Mouse (Mus musculus): ENCODE measurements around the gene Naaladl1. TPM values are rescaled to one million over a fixed set of nuclear protein-coding genes. Genes with fewer than 3 reads are reported as not detected.

The Naaladl1 gene
- total RNA-seq, 2 experiments from 2014 or later: 0.73 to 1.1 TPM

DNA sequence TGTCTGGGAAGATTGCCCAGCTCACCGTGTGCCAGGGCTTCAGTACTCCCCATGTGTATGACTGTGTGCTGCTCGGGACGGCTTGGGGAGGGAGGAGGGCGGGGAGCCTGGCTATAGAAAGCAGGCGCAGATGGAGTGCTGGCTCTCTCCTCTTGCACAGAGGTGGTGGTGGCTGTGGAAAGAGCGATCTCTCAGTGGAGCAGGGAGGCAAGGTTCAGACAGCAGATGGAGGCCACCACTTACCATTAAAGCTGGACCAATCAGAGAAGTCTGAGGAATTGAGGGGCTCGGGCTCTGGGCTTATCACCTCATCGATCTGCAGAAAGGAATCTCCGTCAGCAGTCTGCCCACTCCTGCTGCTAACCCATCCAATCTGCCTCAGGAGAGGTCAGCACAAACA lies 23.4 kb upstream of the Naaladl1 start, which contains the start of gene Gm28374:
Gm28374 (minus strand) TSS at position 101 of the 400 bp plus-strand sequence.
- DNase-seq (ENCODE audit: low spot score in 2 of 2): no peak

DNA sequence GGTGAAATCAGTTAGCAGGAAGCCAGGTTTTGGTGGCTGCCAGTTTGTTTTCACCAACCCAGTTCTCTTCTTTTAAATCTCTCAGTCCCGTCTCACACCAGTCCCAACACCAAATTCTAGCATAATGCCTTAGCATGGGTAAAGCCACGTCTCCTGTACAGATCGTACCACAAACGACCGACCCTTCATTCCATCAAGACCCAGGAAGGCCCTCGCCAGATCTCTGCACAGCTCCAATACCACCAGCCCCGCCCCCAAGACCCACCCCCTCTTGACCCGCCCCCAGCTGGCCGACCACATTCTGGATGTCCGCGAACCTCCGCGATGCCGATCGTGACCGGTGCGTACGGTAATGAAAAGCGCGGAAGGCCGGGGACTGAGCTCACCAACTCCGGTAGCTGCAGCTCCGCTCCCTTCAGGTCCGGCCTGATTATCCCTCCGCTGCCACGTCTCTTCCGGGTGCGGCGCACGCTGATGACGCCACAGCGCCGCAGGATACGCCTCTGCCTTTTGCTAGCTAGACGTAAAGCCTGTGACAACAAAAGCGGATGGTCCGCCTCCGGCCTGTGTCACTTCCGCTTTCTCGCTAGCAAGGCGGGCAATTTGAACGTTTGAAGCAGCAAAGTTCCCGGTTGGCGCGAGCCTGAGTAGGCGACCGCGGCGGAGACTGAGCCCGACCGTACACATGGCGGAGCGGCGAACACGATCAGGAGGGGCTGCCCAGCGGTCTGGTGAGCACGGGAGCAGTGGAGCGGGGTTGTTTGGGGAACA lies 20.9 kb upstream of the Naaladl1 start, which contains the start of the genes Zfpl1 and Cdca5:
Zfpl1 (minus strand) TSS at position 479 of the 771 bp plus-strand sequence.
Cdca5 (plus strand) TSS at position 506 of the 771 bp plus-strand sequence.
- peak; percentile 83 to 89 for DNase-seq (ENCODE audit: low spot score in 2 of 2)

DNA sequence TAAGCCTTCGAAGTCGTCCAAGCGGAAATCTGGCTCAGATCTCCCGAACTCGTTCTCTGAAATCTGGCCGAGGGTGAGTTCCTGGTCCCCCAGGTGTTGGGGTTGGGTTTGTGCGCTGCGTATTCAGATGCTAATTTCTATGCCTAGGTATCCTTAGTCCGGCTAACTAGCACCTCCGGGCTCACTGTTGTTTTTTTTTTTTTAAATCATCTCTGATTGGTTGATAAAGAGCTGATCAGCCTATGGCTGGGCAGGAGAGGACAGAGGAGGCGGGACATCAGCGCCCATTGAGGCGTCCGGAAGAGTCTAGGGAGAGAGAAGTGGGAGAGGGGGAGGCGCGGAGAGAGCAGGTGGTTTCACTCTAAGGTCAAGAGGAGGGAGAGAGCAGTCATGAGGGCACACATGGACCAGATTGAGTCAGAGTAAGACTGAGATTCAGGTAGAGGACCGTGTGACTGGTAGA lies 20.1 kb upstream of the Naaladl1 start:
- peak in 1 of 2 experiments; percentile 32 for DNase-seq (ENCODE audit: low spot score in 2 of 2)

DNA sequence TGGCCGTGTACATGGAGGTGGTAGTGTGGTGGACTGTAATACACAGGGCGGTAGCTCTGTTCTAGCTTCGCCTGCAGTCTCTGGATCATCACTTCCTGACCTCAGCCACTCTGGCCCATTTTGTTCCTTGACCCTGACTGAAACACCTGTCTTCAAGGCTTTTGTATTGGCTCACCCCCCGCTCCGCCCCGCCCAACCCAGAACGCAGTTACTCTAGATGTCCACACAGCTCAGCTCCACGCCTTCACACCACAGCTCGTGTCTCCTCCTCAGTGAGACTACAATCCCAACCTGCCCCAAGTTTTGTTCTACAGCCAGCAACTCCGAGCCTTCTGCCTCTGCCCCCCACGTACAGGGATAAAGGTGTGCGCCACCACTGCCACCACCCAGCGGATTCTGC lies 16.7 kb upstream of the Naaladl1 start:
- no peak for DNase-seq (ENCODE audit: low spot score in 2 of 2)

DNA sequence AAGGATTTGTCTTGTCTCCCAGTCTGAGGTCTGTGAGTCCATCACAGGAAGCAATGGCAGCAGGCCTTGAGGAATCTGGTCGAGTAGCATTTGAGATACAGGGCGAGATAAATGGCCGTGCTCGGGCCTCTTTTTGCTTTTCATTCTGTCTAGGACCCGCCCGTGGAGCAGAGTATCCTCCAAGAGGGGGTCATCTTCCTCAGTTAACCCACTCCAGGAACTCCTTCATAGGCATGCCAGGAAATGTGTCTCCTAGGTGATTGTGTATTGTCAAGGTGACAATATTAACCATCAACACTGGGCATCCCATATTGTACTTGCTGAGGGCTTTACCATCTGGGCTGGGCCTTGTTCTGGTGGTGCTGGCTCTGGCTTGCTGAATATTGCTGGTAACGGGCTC lies 11.5 kb upstream of the Naaladl1 start, which contains the start of gene AC131692.1:
AC131692.1 (plus strand) TSS at position 301 of the 400 bp plus-strand sequence.
- no peak for DNase-seq (ENCODE audit: low spot score in 2 of 2)

DNA sequence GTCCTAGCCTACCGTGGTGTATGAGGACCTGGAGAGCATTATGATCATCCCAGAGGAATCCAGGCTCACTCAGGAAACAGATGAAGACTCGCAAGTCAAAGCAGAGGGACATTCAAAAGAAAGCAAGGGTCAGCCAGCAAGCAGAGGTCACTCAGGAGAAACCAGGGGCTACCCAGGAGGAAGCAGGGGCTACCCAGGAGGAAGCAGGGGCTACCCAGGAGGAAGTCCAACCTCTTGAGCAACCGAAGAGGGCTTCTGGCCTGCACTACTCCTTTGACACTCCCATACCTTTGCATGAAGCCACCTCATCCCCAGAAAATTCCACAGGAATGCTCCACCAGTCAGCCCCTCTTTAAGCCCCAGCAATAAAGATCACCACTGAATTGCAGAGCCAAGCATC lies 7.7 kb upstream of the Naaladl1 start:
- no peak for DNase-seq (ENCODE audit: low spot score in 2 of 2)

DNA sequence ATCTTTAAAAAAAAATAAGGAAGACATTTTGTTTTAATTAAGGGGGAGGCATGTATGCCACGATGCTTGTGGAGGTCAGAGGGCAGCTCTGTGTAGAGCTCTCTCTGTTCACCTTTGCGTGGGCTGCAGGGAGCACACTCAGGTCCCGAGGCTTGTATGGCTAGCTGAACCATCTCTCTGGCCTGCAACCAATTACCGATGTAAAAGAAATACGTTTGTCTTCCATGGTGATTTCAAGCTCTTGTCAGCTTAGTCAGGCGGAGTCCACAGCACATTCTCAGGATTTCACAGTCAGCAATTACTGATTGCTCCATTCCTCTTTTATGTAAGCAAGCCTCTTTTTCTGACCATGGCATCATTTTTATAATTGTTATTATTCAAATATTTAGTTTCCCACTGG lies 4.4 kb upstream of the Naaladl1 start:
- DNase-seq (ENCODE audit: low spot score in 2 of 2): no peak

DNA sequence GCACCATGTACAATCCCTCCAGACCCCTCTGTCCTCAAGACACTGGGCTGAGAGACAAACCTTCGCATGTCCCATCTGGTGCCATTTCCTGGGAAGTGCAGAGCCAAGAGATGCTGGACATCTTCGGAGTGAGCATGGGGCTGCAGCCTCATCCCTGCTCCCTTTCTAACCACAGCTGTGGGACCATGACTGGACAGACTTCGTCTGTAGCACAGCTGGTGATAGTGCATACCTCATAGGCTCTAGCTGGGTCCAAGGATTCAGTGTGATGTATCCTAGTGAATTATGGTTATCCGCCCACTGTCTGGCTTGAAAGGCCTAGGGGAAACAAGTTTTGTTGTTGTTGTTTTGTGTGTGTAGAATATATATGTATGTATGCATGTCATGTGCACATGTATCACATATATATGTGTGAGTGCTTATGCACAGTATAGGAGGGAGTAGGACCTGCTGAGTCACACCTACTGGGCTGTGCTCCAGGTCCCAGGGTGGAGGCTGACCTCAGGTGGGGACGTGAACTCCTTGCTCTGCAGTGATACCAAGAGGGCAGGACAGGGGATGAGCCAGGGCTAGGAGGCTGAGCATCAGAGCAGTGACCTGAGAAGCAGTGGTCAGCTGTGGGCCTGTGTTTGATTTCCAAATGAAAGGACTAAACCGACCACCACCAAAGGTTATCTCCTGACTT lies 3.3 kb upstream of the Naaladl1 start:
- DNase-seq (ENCODE audit: low spot score in 2 of 2): no peak

DNA sequence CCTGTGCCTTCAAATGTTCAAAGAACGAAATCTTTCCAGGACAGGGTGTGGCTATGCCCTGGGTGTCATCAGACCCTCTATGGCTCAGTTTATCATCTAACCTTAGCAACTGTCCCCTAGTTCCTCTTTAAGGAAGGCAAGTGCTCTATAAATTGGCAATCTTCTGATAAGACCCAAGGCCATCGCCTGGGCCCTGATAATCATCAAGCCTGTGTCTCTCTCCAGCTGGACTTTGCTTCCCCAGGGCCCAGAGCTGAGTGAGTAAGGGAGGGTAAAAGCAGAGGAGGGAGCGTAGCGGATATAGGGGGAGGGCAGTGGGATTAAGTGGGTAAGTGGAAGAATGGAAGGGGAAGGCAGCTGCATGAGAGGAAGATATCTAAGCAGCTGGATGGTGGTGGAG lies 1.1 kb upstream of the Naaladl1 start:
- no peak for DNase-seq (ENCODE audit: low spot score in 2 of 2)

DNA sequence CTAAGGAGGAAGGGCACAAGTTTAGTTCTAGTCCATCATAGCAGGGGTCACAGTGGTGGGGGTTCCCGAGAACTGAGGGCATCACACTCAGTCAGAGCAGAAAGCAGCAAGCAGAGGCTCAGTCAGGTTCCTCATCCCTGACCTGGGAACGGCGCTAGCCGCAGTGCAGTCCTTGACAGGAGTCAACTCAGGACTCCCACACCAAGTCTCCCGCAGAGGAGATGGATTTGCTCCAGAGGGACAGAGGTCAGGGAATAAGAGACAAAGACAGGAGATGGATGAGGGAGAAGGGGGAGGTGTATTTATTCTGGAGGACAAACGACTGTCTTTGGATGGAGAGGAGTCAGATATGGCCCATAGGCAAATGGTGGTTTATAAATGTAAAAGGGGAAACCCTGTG lies 7.5 kb downstream of the Naaladl1 start:
- DNase-seq (ENCODE audit: low spot score in 2 of 2): no peak

DNA sequence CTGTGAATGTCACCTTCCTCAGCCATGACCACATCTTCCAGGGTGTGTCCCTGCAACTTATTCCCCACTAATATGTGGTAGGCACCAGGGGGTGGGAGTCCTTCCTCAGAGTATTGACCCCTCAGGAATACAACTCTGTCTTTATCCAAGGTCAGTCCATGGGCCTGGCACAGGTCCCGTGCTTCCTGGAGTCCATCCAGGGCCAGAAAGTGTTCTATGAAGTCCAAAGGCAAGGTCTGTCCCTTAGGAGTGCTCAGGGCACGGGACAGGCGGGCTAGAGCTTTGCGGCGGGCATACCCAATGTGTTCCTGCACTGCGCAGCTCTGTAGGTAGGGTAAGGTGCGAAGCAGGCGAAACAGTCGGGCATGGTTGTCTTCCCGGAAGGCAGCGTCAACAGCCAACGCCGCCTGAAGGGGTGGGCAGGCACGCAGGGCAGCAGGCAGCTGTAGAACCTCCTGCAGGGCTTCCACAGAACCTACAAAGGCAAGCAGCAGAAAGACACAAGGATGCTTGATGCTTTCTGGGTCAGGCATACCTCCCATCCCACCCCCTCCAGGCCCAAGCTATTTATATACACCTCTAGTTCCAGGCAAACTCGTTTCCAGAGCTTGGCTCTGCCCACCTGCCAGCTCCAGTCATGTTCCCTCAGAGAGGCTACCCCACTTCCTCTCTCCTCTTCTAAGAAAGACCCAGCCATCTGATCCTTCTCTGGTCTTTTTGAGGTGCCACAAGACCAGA lies 10.7 kb downstream of the Naaladl1 start:
- no peak for DNase-seq (ENCODE audit: low spot score in 2 of 2)

DNA sequence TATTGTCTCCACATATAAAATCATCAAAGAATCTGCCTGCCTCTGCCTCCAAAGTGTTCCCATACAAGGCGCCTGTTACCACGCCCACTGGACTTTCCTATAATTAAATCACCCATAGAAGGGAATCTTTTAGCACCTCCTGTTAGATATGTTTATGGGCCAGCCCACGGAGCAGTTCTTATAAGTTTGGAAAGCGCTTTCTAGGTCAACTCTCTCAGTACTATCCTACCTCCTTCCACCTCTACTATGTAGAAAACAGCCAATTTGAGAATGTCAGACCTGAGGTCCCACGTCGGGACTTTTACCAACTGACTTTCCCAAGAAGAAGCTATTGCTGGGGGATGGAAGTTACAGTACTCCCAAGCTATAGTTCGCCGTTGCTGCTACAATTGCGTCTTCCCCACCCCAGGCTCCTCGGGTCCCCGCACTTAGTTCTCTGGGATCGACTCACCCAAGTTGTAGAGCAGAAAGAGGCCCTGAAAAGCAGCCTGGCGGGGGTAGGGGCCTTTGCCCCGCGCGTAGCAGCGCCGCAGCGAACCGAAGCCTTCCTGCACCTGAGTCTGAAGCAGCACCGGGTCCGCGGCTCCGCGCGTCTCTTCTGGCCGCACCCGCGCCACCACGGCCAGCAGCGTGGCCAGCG lies 11.9 kb downstream of the Naaladl1 start:
- DNase-seq (ENCODE audit: low spot score in 2 of 2): no peak

DNA sequence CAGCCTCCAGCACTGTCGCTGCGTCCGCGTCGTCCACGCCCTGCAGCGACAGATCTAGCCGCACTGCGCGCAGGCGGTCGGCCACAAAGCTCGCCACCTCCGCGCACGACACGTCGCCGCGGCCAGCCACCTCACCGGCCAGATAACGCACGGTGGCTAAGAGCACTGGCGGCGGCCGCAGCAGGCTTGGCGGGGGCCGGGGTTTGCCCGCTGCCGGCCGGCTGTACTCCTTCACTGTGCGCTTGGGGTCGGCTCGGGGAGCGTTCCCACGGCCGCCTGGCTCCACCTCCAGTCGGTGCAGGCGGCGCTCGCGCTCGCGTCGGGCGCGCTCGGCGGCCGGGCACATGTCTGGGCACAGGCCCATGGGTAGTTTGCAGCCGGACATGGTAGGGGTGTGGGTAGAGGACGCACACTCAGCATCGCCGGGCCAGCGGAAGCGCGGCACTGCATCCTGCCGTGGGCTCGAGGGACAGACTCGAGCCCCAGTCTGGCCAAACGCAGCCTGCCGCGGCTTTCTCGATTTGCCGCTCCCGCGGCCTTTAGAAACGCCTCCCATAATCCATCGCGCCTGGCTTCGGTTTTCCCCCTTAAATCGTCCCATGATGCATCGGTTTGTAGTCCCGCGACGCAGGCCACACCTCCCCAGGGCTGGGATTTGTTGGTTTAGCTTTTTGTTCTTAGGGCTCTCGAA lies 12.5 kb downstream of the Naaladl1 start, which contains the start of gene Sac3d1:
Sac3d1 (minus strand) TSS at position 665 of the 691 bp plus-strand sequence.
- peak; percentile 62 to 72 for DNase-seq (ENCODE audit: low spot score in 2 of 2)

DNA sequence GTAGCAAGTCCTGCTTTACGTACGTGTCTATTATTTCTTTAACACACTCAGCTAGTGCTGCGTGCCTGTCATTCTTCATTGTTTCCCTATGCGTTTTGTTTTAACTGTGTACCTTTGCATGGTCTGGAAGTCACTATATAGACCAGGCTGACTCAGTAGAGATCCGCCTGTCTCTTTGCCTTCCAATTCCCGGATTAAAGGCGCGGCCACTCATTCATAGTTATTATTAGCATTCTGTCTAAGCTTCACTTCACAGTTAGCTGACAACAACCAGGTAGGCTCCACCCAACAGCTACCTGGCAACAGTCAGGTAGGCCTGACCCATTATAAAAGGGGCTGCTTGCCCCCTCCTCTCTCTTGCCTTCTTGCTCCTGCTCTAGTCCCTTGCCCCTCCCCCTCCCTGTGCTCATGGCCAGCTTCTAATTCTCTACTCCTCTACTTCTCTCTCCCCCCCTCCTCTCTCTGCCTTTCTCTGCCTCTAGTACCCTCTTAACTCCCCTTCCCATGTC lies 13.1 kb downstream of the Naaladl1 start:
- DNase-seq (ENCODE audit: low spot score in 2 of 2): no peak

DNA sequence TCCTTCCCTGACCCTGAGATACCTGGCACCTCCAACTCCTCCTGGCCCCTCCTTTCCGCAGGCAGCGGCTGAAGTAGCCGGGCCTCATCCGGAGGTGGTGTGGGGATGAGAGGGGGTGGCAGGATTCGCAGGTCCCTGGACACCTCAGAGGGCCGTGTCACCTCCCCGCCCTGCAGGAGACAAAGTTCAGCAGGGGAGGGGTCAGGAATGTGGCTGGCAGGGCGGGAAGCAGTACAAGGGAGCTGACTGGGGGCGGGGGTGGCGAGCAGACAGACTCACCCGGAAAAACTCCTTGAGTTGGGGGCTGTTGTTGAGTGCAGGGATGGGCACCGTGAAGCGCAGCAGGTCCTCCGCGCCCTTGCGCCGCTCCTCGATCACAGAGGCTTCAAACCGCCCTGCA lies 16.2 kb downstream of the Naaladl1 start:
- DNase-seq (ENCODE audit: low spot score in 2 of 2): no peak

DNA sequence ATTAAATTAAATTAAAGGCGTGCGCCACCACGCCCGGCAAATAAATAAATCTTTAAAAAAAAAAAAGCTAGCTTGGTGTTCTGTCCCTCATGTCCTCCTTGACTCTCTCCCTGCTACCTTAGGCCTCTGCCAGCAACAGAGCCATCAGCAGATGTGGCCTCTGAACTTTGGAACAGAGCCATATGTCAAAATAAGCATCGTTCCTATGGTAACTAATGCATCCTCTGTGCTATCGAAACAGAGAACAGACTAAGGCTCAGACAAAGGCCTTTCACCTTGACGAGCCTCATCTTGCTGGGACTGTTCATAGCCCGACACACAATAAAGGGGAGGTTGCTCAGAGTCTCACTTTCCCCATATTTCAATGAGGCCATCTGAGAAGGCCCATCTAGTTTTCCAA lies 17.7 kb downstream of the Naaladl1 start:
- DNase-seq (ENCODE audit: low spot score in 2 of 2): no peak

DNA sequence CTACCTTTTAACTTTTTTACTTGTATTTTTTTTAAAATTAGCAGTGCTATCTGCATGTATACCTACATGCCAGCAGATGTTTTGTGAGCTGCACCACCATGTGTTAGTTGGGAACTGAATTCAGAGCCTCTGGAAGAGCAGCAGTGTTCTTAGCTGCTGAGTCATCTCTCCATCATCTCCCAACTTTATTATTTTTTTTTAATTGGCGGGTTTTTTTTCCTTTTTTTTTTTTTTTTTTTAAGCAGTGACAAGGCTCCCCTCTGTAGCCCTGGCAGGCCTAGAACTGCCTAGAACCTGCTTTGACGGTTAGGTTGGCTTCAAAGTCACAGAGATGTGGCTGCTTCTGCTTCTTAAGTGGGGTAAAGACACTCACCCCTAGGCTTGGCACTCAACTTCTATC lies 19.3 kb downstream of the Naaladl1 start:
- no peak for DNase-seq (ENCODE audit: low spot score in 2 of 2)

DNA sequence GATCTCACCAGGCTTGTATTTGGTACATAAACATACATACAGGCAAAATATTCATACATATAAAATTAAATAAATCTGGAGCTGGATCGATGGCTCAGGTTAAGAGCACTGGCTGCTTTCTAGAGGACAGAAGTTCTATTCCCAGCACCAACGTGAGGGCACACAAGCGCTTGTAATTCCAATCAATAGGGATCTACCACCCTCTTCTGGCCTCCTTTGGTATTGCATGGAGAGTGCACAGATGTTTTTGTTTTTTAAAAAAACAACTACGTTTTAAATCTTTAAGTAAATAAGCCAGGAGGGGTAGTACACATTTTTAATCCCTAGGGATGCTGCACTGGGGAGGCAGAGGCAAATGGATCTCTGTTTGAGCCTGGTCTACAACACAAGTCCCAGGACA lies 20.7 kb downstream of the Naaladl1 start:
- no peak for DNase-seq (ENCODE audit: low spot score in 2 of 2)

DNA sequence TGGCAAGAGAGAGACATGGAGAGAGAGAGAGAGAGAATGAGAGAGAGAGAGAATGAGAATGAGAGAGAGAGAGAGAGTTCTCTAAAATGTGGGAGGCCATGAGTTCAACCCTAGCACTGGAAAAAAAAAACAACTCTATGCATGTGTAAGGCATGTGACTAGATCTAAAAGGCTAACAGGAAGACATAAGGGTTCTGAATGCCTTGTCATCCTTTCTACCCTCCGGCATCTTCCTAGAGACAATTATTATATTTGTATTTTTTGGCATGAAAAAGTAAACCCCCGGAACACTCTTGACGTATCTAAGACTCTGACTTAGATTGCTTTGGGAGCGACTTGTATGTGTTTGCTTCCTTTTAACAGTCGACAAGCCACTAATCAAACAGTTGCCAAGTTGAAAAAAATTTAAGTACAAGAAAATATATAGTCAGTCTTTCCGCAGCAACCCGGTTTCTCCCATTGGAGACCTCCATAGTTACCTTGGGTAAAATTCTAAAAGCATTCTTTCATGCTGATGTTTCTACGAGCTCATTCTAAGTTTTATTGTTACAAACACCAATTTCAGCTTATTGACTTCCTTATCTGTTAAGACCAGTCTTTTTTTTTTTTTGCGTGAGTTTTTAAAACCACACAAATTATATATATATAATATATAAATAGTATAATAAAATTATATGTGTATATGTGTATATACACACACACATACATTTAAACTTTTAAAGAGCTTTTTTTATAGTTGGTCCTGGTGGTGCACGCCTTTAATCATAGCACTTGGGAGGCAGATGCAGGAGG lies 21.4 kb downstream of the Naaladl1 start:
- DNase-seq (ENCODE audit: low spot score in 2 of 2): no peak

Data from adrenal gland, postnatal 4 days (tissue).